Mouse (Mus musculus): ENCODE results near the gene Fxyd4.

The Fxyd4 gene

GRCm38 (mm10) chr6:117916737-117917426 is 20.6 kb downstream of the Fxyd4 start:
- DNase-seq, result peak; percentile 95

- no peak for DNase-seq
These were observed 21.2 kb downstream of the Fxyd4 start for GRCm38 (mm10) chr6:117916205-117916736.

- DNase-seq, result no peak
These were observed 23.0 kb downstream of the Fxyd4 start for GRCm38 (mm10) chr6:117914541-117914940.

- DNase-seq, result no peak
These were observed 27.3 kb downstream of the Fxyd4 start for GRCm38 (mm10) chr6:117910120-117910661.

- DNase-seq, result peak; percentile 33
These were observed 29.0 kb downstream of the Fxyd4 start for GRCm38 (mm10) chr6:117908424-117908900.

- DNase-seq, result no peak
These were observed 29.5 kb downstream of the Fxyd4 start for GRCm38 (mm10) chr6:117907979-117908355.

GRCm38 (mm10) chr6:117907301-117907978 is 30.1 kb downstream of the Fxyd4 start:
- peak; percentile 90 for DNase-seq

- DNase-seq, result peak; percentile 98
These were observed 30.8 kb downstream of the Fxyd4 start for GRCm38 (mm10) chr6:117906590-117907271.

- DNase-seq, result peak; percentile 79
These were observed 31.4 kb downstream of the Fxyd4 start for GRCm38 (mm10) chr6:117906015-117906531.

- DNase-seq, result peak; percentile 36
These were observed 32.1 kb downstream of the Fxyd4 start for GRCm38 (mm10) chr6:117905260-117905930.

- DNase-seq, result no peak
These were observed 33.7 kb downstream of the Fxyd4 start for GRCm38 (mm10) chr6:117903836-117904235.

- DNase-seq, result no peak
These were observed 34.9 kb downstream of the Fxyd4 start for GRCm38 (mm10) chr6:117902556-117902955.

- no peak for DNase-seq
These were observed 35.7 kb downstream of the Fxyd4 start for GRCm38 (mm10) chr6:117901510-117902402.

GRCm38 (mm10) chr6:117900126-117901080 is 37.1 kb downstream of the Fxyd4 start, which contains the start of gene Hnrnpf:
Gene Hnrnpf (plus strand): TSS chr6:117900324.
- no peak for DNase-seq

- DNase-seq, result peak; percentile 76
These were observed 39.7 kb downstream of the Fxyd4 start for GRCm38 (mm10) chr6:117897800-117898199.

GRCm38 (mm10) chr6:117893435-117893834 is 44.1 kb downstream of the Fxyd4 start:
- DNase-seq, result no peak

- no peak for DNase-seq
These were observed 45.1 kb downstream of the Fxyd4 start for GRCm38 (mm10) chr6:117892386-117892785.

- DNase-seq, result no peak
These were observed 45.9 kb downstream of the Fxyd4 start for GRCm38 (mm10) chr6:117891369-117892160.

GRCm38 (mm10) chr6:117890257-117890656 is 47.2 kb downstream of the Fxyd4 start:
- no peak for DNase-seq

Data from kidney, adult 9 months (tissue).